Mouse (Mus musculus) hindlimb bud, embryonic 11.5 days (tissue): ENCODE data around the gene Gm6676.
"Not testable (repeated sequence)": the region's sequence is repeated elsewhere in the genome, so short reads cannot be mapped to it uniquely, and the experiment has no call there.

Experiments
- DNase-seq: peaks from one replicate; pipeline ENCODE4 v3.0.0-alpha.2; 2012; ENCODE audit warnings: low read depth, low spot score; ENCODE audit errors: extremely low spot score

The Gm6676 gene

DNA sequence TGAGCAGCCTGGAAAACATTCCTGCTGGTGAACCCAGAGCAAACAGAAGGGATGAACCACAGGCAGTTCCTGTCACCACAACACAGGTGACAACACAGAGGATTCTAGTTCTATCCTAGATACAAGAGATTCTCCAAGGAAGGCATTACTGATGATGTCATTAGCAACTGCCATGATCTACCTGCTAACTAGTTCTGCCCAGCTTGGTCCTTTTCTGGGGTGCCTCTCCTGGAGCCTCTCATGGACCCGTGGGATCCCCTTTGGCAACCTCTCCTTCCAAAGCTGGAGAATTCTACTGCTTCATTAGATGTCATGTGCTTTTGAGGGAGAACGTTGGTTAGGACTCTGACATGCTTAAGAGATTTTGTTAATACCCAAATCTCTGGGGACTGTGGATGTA lies at the start of gene Gm6676:
Gene Gm6676, minus strand, starts transcription at position 101 of the 400 bp plus-strand sequence.
- DNase-seq = not testable (repeated sequence)

DNA sequence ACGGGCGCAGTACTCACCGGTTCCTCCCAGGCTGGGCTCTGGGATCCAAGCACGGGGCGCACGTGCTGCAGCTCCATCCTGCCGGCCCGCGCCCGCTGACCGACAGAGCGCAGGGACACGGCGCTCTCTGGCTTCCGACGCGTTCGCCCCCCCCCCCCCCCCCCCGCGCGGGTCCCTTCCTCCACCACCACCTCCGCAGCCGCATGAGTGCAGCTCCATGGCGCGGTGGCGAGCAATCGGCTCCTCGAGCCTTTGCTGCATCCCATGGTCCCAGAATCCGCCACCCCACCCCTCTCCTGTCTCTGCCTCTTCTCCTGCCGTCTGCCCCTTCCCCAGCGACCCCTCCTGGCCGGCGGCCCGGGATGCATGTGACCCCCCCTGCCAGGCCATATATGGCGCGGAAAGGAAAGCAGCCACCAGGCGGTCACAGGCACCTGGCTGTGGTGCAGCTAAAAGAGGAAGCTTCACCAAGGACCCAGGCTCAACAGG lies 49.3 kb upstream of the Gm6676 start, which contains the start of gene Gm3512:
Gene Gm3512, minus strand, starts transcription at position 51 of the 489 bp plus-strand sequence.
- not testable (repeated sequence) for DNase-seq

DNA sequence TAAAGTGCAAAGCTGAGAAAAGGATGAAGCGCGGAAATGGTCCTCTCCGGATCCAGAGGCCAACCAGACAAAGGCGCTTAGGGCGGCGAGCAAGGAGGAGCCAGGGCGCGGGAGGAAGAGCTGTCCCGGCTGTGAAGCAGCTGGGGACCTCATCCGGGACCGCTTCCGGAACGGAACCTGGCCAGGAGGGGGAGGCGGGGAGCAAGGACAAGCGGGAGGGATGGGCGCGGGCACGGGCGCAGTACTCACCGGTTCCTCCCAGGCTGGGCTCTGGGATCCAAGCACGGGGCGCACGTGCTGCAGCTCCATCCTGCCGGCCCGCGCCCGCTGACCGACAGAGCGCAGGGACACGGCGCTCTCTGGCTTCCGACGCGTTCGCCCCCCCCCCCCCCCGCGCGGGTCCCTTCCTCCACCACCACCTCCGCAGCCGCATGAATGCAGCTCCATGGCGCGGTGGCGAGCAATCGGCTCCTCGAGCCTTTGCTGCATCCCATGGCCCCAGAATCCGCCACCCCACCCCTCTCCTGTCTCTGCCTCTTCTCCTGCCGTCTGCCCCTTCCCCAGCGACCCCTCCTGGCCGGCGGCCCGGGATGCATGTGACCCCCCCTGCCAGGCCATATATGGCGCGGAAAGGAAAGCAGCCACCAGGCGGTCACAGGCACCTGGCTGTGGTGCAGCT lies 19.9 kb downstream of the Gm6676 start:
- DNase-seq = not testable (repeated sequence)

DNA sequence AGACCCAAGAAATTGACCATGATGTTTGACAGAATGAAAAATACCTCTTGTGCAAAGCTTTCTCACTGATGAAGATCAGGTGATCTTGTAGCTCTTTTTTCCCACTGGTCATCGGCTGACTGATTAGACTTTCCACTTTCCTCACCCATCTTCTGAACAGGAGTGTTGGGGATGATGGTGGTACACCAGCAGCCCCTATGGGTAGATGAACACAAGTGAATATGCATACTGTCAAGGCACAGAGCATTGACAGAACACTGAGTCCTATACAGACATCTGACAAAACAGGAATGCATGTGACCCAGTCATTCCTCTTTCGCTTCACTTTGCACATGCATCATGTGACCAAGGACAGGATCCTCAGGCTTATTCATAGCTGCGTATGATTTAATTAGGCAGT lies 24.7 kb downstream of the Gm6676 start, which contains the start of gene Gm3696:
Gene Gm3696, minus strand, starts transcription at position 101 of the 400 bp plus-strand sequence.
- not testable (repeated sequence) for DNase-seq
